Mouse (Mus musculus): ENCODE measurements at regions not wholly inside any gene's neighbourhood (a gene's known extent, or its start where the extent isn't known, plus 50 kb on each side); places are given as distances from the start of the nearest gene placed in this dataset.

DNA sequence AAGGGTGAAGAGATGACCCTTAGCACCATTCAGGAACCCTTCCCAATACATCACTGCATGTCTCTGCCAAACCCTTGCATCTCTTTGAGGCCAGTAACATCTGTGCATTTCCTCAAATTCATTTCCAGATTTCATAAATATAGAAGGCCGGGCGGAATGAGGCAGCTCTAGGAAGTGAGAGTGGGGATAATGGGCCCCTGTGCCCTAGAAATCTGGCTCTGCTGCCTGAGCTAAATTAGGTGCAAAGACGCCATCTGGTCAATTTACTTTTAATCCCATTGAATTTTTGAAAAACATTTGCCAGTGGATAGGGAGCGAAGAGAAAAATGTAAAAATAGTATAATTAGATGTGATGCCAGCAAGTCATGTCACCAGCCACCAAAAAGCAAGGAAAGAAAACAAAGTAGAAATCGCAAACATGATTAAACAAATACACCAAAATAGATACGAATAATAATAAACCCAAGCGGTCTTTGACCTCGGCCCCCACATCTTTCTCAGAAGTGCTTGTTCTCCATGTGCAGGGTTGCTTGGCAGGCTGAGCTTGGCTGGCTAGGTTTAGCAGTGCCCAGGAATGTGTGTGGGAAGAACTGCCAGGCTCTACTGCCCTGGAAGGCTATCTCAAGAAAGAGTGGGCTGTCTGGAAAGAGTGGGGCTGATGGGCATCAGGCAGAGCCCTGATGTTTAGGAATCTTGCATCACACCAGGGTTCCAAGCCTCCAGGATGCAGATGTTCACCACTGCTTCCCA lies 205.7 kb downstream of the Adamts15 start:
- intact Hi-C loops (cut with DNase I), result no loop called here
- peak in 1 of 2 experiments; percentile 16 for DNase-seq (ENCODE audit: low spot score in 2 of 2)

DNA sequence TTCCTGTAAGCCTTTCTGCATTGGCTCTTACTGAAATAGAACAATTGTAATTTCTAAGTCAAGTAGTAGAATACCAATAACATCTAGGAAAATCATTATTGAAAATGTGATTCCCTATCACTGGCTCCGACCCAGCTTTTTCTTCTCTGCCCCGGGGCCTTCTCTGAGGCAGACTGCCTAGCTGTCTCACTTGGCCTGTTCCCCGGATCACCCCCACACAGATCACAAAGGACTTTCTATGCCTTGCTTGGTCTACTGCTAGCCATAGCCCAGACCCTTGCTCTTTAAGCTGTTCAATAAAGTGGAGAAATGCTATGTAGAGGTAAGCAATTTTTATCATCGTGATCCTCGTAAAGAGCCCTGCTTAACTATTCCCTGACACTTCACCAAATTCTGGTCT lies 212.1 kb downstream of the Adamts15 start:
- DNase-seq (ENCODE audit: low spot score in 2 of 2), result no peak
- intact Hi-C loops (cut with DNase I), result no loop called here

DNA sequence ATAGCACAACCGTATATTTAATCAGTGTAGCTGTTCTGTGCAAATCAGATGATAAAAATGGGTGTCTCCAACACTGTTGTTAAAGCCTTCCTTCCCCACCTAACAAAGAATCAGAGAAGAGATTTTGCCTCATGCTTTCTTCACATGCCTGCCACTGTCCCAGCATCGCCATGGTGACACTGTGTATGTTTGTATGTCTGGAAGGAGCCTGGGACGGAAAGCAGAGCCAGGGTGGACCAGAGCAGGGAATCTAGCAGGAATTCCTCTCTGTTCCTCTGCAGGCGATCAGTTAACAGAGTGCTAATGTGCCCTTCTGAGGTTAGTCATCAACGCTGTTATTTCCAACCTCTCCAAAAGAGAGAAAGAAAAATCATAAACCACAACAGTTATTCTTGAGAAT lies 222.4 kb downstream of the Adamts15 start:
- DNase-seq (ENCODE audit: low spot score in 2 of 2), result no peak
- intact Hi-C loops (cut with DNase I), result no loop called here

DNA sequence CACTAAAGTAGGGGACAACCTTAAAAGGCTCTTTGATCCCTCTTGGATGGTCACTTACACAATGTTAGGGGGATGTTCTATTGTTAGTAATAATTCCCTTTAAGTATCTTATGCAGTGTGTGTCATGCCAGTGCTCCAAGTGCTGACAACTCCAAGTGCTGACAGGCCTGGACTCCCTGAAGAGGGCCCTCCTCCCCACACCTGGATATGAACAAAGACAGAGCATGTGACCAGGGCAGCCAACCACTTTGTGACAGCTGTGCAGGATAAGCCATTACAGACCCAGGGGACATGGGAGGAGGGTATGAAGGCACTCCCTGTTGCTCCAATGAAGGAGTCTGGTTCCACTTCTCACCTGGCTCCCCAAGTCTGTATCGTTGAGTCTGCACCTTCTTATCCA lies 224.7 kb downstream of the Adamts15 start:
- intact Hi-C loops (cut with DNase I), result no loop called here
- DNase-seq (ENCODE audit: low spot score in 2 of 2), result no peak

DNA sequence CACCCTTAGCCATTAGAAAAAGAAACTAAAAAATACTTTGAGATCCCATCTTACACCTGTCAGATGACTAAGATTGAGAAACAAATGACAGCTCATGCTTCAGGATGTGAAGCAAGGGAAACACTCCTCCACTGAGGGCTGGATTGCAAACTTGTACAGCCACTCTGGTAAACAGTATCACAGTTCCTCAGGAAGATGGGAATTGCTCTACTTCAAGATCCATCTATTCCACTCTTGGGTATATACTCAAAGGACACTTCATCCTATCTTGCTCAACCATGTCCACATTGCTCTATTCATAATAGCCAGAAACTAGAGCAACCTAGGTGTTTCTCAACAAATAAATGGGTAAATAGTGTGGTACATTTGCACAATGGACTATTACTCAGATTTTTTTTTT lies 241.2 kb downstream of the Snx19 start:
- DNase-seq (ENCODE audit: low spot score in 2 of 2), result no peak
- intact Hi-C loops (cut with DNase I), result no loop called here

DNA sequence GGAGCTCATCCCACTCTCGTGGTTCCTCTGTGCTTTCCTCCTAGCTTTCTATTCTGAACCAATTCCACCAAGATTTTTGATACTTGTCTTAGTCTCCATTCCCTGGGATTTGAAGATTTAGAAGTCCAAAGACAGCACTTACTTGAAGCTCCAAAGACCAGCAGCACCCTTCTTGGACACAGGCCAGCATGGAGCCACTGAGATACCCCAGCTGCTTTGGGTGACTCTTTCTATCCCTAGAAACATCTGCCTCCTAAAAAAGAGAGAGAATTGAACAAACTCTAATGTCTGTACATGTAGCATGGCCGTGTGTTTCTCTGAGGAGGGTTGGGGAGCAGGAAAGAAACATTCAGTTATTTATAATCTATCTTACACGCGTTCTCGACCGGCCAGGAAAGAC lies 235.5 kb downstream of the Snx19 start:
- intact Hi-C loops (cut with DNase I), result no loop called here
- no peak for DNase-seq (ENCODE audit: low spot score in 2 of 2)

DNA sequence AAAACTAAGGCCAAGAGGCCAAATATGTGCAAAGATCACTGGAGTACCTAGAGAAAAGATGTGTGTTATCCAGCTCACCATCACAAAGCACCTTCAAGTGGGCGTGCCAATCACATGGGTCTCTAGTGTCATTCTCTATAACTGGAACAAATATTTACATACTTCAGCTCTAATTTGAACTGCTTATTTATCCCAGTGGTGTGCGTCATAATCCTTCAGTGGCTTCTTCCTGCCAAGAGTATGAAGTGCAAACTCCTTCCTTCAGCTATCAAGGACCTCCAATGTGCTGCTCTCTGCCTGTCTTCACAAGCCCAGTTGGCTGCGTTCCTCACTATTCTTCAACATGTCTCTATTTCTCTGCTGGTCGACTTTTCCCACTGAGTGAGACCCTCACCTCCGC lies 227.1 kb downstream of the Snx19 start:
- intact Hi-C loops (cut with DNase I), result no loop called here
- DNase-seq (ENCODE audit: low spot score in 2 of 2), result no peak

DNA sequence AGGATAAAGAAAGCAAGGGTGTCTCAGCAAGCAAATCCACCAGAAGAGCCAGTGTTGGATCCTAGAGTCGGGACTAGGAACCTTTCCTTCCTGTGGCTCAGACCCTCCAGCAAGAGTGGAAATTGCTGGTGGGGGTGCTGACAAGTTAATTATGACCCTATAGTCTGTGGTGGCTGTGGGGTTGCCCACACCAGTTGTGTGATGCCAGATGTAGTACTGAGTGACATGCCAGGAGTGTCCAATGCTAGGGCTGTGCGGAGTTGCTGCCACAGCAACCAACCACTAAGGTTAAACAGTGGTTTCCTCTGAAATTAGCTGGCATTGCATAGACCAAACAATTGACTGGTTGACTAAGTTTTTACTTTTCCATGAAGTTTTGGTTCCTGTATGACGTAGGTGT lies 226.3 kb downstream of the Snx19 start:
- intact Hi-C loops (cut with DNase I), result no loop called here
- DNase-seq (ENCODE audit: low spot score in 2 of 2), result no peak

DNA sequence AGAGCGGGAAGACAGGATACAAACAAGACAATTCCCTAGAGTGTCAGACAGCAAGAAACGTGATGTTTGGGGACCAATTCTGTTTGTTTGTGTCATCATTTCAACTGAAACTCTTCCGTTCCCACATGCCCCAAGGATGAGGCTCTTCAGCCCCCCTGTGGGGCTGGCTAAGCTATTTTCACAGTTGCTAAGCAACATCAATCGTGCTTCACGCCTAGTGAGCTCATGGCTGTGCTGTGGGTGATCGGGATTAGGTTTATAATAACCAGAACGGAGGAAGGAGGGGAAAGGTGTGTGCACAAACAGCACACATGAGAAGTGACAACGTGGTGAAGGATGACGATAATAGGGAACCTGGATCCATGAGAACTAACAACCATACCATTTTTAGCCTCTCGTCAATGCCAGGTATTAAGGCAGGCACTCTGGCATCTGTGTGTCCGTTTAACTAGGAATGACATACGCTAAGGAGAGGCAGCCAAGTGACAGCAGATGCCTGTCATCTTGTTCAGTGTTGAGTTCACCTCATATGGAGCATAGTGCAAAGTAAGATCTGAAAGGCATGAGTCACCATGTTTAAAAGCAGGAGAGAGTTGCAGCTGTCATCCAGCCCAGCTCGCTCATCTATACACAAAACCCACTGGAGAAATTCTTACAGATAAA lies 222.6 kb downstream of the Snx19 start:
- intact Hi-C loops (cut with DNase I), result no loop called here

DNA sequence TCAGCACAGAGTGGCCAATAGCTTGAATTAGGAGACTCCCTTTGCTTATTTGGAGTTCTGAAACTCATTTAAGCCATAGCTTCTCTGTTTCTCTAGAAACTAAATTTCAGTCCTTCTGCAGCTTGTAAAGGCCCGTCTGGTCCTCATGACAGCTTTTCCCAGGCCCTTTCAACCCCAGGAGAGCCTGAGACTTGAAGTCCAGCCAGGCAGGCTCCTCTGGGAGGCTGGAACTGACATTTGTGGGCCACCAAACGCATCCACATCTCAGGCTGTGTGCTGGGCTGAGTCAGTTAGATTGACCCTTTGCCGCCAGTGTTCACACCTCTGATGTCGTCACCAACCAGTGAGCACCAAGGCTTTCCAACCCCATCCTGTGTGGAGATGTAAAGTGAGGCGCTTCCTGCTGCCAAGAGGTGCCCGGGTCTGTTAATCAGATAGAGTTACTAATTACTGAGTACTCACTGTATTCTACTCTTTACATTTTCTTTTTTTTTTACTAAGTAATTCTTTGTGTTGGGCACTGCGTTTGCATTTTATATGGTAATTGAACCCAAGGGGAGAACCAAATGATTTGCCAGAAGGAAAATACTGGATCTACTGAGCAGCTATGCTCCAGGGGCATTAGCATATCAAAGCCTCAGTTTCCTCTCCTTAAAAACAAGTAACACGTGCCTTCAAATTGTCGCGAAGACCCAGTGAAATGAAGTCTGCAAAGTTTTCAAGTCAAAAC lies 207.0 kb downstream of the Snx19 start:
- no peak for DNase-seq (ENCODE audit: low spot score in 2 of 2)
- intact Hi-C loops (cut with DNase I), result no loop called here

More for the DNA sequence above, 222.6 kb downstream of the Snx19 start:
- peak; percentile 33 to 42 for DNase-seq (ENCODE audit: low spot score in 2 of 2)

DNA sequence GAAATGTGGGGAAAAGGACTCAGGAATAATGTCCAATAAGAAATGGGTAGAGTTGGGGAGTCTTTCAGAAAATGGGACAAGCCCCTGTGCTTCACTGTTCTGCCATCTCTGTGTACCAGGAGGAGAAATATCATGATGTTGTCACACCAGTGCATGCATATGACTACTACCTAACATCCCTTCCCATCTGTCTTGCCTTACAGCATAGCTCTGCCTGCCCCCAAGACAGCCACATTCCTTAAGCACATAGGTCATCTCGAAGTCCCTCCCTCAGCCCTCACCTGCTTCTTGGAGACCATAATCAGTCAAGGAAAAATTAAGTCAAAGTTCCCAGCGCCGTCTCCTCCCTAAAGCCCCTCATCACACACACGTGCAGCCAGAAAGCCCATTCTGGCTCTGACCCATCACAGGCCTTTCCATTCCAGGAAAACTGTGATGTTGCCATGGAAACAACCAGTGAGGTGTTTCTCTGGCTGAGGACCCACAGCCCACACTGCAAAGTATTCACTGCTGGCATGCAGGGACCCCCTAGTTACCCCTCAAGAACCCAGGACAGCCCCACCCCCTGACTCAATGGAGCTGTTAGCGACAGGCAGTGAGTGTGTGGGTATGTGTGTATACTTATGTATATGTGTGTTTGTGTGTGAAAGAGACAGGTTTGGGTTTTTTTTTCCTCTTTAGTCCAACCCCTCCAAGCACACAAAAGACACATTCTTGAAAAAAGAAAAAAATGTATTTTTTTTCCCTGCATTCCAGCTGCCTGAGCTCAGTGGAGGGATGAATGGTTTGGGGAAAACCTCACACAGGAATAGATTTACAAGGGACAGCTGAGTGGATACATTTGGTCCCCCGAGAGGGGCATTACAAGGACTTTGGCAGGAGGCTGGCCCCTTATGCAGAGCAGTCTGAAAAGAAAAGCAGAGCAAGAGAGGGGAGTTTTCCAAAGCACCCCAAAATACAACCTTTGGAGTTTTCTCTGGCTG lies 205.5 kb downstream of the Snx19 start:
- intact Hi-C loops (cut with DNase I), result no loop called here
- DNase-seq (ENCODE audit: low spot score in 2 of 2), result peak in 1 of 2 experiments; percentile 37

DNA sequence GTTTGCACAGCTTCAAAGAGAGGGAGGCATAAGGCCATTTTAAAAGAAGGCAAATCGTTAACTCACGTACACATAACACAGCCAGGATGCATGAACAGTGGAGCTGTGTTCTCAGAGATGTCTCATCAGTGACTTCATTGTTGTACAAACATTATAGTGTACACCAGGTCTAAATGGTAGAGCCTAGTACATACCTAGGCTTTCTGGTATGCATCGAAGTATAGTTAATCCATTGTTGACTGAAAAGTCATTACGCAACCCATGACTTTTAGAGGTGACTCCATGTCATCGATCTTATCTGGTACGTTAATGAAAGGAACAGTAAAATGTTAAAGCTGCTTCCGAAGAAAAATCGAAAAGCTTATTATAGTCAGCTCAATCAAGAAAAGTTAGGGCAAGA lies 198.7 kb downstream of the Snx19 start:
- DNase-seq (ENCODE audit: low spot score in 2 of 2), result no peak
- intact Hi-C loops (cut with DNase I), result no loop called here

DNA sequence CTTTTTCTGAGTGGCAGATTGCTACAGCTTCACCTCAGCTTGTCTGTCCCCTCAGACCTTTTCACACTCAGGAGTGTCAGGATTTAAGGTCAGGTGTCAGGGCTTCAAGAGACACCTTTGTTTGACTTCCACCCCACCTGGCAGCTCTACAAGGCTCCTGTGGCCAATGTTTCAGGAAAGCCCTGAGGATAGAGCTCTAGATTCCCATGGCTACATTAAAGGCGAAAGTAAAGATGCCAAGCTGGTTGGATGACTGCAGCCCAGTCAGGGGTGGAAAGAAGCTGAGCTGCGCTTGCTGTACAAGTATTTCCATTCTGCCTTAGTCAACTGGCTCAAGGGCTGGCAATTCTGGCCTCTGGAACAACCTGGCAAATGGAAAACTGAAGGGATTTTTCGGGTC lies 198.2 kb downstream of the Snx19 start:
- no peak for DNase-seq (ENCODE audit: low spot score in 2 of 2)

DNA sequence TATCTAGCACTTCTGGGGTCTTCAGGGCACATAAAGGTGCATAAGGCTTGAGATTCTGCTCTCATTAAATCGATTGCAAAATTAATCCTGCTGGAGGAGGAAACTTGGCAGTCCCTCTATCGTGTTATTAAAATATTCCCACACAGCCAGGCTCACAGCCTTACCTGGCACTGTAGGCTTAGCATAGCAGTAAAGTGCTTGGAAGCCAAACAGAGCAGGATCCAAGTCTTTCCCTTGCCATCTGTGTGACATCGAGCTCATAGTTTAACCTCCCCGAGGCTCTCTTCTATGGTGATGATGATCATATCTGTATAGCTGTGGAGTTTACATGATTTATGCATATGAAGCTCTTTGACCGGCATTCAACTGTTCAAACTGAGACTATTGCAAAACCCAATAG lies 197.6 kb downstream of the Snx19 start:
- DNase-seq (ENCODE audit: low spot score in 2 of 2), result no peak
- intact Hi-C loops (cut with DNase I), result no loop called here

More for the DNA sequence above, 198.2 kb downstream of the Snx19 start:
- intact Hi-C loops (cut with DNase I), result no loop called here

DNA sequence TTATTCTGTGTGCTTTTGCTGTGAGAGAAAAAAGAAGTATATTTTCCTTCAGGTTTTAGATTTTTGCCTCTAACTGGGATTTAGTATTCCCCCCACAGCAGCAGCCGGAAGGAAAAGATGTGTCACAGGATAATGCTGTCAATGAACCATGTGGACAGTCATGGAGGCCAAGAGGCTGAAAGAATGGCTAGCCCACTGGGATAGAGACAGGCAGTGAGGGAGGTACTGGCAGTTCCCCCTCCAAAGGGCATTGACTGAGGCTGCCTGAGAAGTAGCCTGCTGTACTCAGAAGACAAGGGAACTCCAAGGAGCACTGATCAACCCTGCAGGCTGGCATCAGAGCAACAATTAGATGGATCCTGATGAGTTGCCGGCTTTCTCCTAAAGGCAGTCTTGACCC lies 192.4 kb downstream of the Snx19 start:
- intact Hi-C loops (cut with DNase I), result no loop called here
- no peak for DNase-seq (ENCODE audit: low spot score in 2 of 2)

DNA sequence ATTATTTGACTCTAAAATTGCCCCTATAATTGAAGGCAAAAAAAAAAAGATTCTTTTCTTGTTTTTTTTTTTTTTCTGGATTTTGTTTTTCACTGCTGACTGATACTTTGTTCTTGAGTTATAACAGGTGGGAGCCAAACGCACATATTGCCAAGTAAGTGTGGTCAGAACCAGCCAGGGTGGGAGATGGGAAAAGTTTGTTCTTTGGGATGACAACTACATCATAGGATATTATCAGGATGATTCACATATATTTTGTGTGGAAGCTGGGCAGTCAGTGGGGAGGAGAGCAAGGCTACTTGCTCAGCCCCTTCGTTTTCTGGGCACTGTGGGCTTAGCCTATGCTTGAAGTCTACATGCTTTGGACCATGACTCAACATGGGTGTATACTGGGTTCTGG lies 191.3 kb downstream of the Snx19 start:
- intact Hi-C loops (cut with DNase I), result no loop called here
- DNase-seq (ENCODE audit: low spot score in 2 of 2), result no peak

DNA sequence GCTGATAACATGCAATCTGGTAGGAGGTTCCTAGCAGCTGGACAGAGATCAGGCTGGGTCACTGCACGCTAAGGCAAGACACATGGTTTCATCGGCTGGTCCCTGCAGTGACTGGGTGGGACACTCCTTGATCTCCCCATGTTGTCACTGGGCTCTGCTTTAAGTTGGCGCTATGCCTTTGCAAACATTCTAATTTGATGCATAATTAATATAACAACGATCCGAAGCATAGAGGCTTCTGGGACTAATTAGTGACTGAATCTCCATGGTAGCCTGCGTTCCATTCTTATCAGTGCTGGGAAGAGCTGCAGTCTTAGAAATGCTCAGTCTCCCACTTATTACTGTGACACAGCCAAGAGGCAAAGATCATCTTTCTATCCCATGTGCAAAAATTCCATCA lies 186.8 kb downstream of the Snx19 start:
- no peak for DNase-seq (ENCODE audit: low spot score in 2 of 2)
- intact Hi-C loops (cut with DNase I), result no loop called here

DNA sequence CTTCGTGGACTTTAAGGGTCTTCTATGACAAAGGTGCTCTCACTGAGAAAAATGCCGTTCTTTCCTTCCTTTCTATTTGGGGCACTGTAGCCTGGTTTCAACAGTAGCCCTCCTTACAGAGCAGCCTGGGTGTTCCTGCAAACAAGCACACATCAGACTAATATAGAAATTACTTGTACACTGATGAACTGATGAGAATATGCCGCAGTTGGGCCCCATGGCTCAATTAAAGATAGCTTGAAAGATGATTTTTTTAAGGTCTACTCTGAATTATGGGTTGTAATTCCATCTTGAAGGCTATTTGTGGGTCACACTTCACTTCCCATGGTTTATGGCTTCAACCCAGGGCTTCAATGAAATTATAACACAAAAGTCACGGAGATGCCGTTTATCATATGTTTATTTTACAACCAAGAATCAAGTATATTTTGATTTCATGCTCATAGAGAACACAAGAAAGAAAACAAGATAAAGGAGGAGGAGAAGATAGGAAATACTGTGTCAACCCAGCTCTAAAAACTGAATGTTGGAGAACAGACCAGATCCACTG lies 186.2 kb downstream of the Snx19 start:
- no peak for DNase-seq (ENCODE audit: low spot score in 2 of 2)
- intact Hi-C loops (cut with DNase I), result no loop called here

DNA sequence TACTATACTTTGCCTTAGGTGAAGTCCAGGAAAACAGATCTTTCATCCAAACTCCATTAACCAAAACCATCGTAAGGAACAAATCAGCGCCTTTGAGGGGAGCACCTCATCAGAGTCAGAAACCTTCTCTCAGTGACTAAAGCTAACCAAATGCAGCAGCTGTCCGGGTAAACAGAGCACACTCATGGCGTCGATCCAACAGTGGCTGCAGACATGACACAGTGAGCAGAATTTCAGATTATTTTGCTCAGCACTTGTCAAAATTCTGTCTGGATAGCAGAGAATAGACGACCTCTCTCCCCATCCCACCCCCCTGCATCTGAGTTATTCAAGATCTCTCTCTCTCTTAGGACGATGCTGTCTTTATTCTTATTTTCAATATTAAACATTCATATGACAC lies 183.4 kb downstream of the Snx19 start:
- DNase-seq (ENCODE audit: low spot score in 2 of 2), result no peak
- intact Hi-C loops (cut with DNase I), result no loop called here

DNA sequence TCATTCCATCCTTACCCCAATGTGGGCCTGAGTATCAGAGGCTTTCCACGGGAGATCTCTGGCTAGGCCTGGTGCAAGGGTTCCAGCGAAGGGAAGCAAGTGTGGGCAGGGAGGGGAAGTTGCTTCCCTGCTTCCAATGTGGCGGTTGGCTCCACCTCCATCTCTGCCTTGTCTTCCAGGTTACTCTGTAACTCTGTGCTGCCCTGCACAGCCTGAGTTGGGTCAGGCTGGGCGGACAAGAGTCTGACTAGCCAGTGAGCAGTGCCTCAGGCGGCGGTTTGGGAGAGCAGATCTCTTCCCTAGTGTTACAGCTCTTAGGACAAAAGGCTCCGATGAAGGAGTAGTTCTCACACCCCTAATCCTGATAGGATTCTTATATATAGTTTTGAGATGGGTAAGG lies 172.8 kb downstream of the Snx19 start:
- intact Hi-C loops (cut with DNase I), result no loop called here
- no peak for DNase-seq (ENCODE audit: low spot score in 2 of 2)

All from left cerebral cortex, postnatal 25 days (tissue).